Mouse (Mus musculus) cerebellum, adult 2 months (tissue): ENCODE results near the gene Serpinb7. TPM values are rescaled to one million over a fixed set of nuclear protein-coding genes. Genes with fewer than 3 reads are reported as not detected.

Experiments
- DNase-seq, 2 experiments: peaks; one replicate each; pipeline ENCODE4 v3.0.0; 2021
- H3K27ac ChIP-seq: fragments of 200-500 bp; 2 replicates; pipeline ENCODE4 v1.5.1; 2012; ENCODE audit warnings: low read length, control low read depth, inconsistent platforms; ENCODE audit not compliant: insufficient read depth
- H3K27me3 ChIP-seq: fragments of 200-500 bp; 2 replicates; pipeline ENCODE4 v1.6.1; 2012; ENCODE audit warnings: inconsistent platforms, mild to moderate bottlenecking, low read length, moderate library complexity; ENCODE audit not compliant: control insufficient read depth, insufficient read depth
- H3K4me1 ChIP-seq: fragments of 200-500 bp; 2 replicates; pipeline ENCODE4 v1.6.1; 2011; ENCODE audit warnings: low read length; ENCODE audit not compliant: control insufficient read depth, insufficient read depth
- H3K4me3 ChIP-seq: fragments of 200-500 bp; replicated peaks from 2 replicates; pipeline ENCODE3; 2011; ENCODE audit warnings: mild to moderate bottlenecking, low read depth, low read length, control low read depth; ENCODE audit not compliant: insufficient read depth
- CTCF ChIP-seq: fragments of 200-500 bp; IDR thresholded peaks from 2 replicates; pipeline ENCODE4 v1.5.1; 2011; ENCODE audit warnings: low read depth, mild to moderate bottlenecking, control low read depth, low read length, moderate library complexity, borderline replicate concordance; ENCODE audit not compliant: insufficient read depth
- POLR2A ChIP-seq: fragments of 200-500 bp; IDR thresholded peaks from 2 replicates; pipeline ENCODE4 v1.6.1; 2011; ENCODE audit warnings: low read length, control low read depth, borderline replicate concordance; ENCODE audit not compliant: insufficient read depth
- WGBS: fragments of 180-500 bp; shearing (Covaris S2); methylation state at CpG from one replicate; pipeline ENCODE4 v1.1.7; 2018; 5-methylcytosine and 5-hydroxymethylcytosine counted together
- polyA plus RNA-seq: library from polyadenylated mRNA; depleted of rRNA; stranded (reverse); fragments of >200 nt; gene quantifications from 2 replicates; pipeline ENCODE4 v1.2.3, GENCODE M21; 2012

Gene Serpinb7
- polyA plus RNA-seq, 1 experiment = not detected

DNA sequence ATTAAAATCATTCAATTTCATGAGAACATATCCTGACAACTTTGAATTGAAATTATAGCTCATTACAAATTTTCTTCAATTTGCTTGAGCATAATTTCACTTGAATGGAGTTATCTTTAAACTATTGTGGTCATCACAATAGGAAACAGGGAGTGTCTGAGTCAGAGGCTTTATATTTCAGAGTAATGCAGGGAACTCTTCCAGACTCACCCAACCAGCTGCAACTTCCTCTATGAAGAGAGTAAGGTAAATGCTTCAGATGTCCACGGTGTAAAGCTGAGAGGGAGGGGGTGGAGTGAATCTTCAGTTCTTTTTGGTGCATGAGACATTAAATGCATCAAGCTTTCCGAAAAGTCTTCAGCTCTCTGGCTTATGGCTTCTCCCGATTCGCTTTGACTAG is 23.0 kb downstream of the Serpinb7 start:
- Histone ChIP-seq H3K4me3 (no peak overlapping the region), H3K27ac (no peak overlapping the region), H3K4me1 (no peaks in the 10 kb centered on the region), H3K27me3 (no peaks in the 10 kb centered on the region)
- WGBS = 75% methylated on average over 4 of the region's 4 CpGs
- no peak for TF ChIP-seq POLR2A
- TF ChIP-seq CTCF = no peak
- no peak for DNase-seq

GRCm38 (mm10) chr1:107431253-107431652 is 31.8 kb downstream of the Serpinb7 start:
- Histone ChIP-seq H3K27me3 (no peaks in the 10 kb centered on the region), H3K27ac (no peak overlapping the region), H3K4me1 (no peaks in the 10 kb centered on the region), H3K4me3 (no peak overlapping the region)
- DNase-seq = no peak
- no peak for TF ChIP-seq POLR2A
- TF ChIP-seq CTCF = no peak

DNA sequence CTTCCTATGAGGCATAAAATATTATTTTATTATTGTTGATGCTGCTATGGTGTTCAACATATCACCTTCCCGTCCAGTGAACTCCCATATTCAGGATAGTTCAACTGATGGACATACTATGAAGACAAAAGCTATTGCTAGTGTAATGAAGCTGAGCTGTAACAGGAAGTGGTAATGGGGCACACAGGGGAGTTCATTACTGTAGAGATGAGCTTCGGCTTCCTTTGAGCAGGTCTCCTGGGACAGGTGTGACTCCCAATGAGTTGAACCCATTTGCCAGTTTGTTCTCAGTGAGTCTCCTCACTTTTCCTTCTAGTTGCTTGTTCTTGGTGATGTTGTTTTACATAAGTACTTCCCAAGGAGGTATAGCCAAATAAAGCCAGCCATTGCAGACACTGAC is 36.1 kb downstream of the Serpinb7 start:
- DNase-seq = no peak
- Histone ChIP-seq H3K27ac (no peak overlapping the region), H3K27me3 (no peaks in the 10 kb centered on the region; the same call in 1 of the 2 replicates), H3K4me3 (no peak overlapping the region), H3K4me1 (no peaks in the 10 kb centered on the region)
- 90% methylated on average over 2 of the region's 2 CpGs for WGBS
- TF ChIP-seq POLR2A (no peak), CTCF (no peak)

- DNase-seq = no peak
- Histone ChIP-seq H3K27me3 (no peaks in the 10 kb centered on the region; the same call in 1 of the 2 replicates), H3K4me3 (no peak overlapping the region), H3K4me1 (no peaks in the 10 kb centered on the region), H3K27ac (no peak overlapping the region)
- TF ChIP-seq POLR2A = no peak
- TF ChIP-seq CTCF = no peak
- 89% methylated on average over 3 of the region's 3 CpGs for WGBS
Observed at GRCm38 (mm10) chr1:107439462-107439861, 40.0 kb downstream of the Serpinb7 start.

DNA sequence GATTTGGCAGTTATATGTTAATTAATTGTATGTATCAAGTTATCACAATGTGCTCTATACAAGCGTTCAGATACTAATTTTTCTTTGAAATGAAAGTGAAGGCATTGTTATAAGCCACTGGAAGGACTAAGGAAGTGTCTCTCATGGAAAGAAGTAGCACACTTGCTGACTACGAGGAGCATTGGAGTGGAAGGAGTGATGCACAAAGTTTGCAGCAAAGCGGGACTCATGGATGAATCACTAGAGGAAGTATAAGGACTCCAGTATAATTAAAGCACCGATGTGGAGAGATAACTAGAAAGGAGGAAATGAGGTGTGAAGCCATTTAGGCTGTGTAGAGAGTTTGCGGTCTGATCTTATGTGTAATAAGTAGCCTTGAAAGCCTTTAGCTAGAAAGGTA is 45.9 kb downstream of the Serpinb7 start:
- H3K27ac ChIP-seq = no peak overlapping the region
- H3K27me3 ChIP-seq = no peaks in the 10 kb centered on the region
- TF ChIP-seq CTCF (no peak), POLR2A (no peak)
- H3K4me3 ChIP-seq = no peak overlapping the region
- H3K4me1 ChIP-seq = no peaks in the 10 kb centered on the region
- DNase-seq = no peak
- 79% methylated on average over 5 of the region's 5 CpGs for WGBS

GRCm38 (mm10) chr1:107447228-107447931 is 47.9 kb downstream of the Serpinb7 start:
- WGBS = 78% methylated on average over 3 of the region's 3 CpGs
- Histone ChIP-seq H3K27ac (no peak overlapping the region), H3K4me3 (no peak overlapping the region), H3K27me3 (no peaks in the 10 kb centered on the region), H3K4me1 (no peaks in the 10 kb centered on the region)
- TF ChIP-seq CTCF = no peak
- no peak for TF ChIP-seq POLR2A
- DNase-seq = no peak

GRCm38 (mm10) chr1:107479909-107480308 is 80.5 kb downstream of the Serpinb7 start:
- H3K4me1 ChIP-seq = no peaks in the 10 kb centered on the region; the same call in 1 of the 2 replicates
- H3K27ac ChIP-seq = no peak overlapping the region
- no peaks in the 10 kb centered on the region for H3K27me3 ChIP-seq
- TF ChIP-seq CTCF (no peak), POLR2A (no peak)
- no peak overlapping the region for H3K4me3 ChIP-seq
- DNase-seq = no peak

DNA sequence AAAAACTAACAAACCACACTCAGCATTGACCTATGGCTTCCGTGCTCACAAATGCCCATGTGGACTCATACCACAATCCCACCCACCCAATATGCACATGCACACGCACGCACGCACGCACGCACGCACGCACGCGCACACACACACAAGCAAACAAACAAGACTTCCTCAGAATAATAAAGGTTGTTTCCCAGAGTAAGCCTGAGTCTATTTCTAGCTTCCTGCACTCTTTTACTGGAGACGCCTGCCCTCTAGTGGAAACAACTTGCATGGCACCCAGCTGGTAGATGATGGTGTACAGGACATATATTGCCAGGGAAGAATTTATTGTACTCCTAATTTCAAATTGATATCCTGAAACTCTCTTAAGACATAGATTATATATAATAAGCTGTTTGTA is 82.0 kb downstream of the Serpinb7 start:
- DNase-seq = peak; percentile 55 to 70
- H3K27me3 ChIP-seq = no peaks in the 10 kb centered on the region
- WGBS = 18% methylated on average over 11 of the region's 11 CpGs
- no peak overlapping the region for H3K27ac ChIP-seq
- no peak for TF ChIP-seq POLR2A
- TF ChIP-seq CTCF = peak; percentile 71
- H3K4me3 ChIP-seq = no peak overlapping the region
- no peaks in the 10 kb centered on the region; the same call in 1 of the 2 replicates for H3K4me1 ChIP-seq
